10 mouse cellular contexts compared by ENCODE assay signal in the genomic region with DNA sequence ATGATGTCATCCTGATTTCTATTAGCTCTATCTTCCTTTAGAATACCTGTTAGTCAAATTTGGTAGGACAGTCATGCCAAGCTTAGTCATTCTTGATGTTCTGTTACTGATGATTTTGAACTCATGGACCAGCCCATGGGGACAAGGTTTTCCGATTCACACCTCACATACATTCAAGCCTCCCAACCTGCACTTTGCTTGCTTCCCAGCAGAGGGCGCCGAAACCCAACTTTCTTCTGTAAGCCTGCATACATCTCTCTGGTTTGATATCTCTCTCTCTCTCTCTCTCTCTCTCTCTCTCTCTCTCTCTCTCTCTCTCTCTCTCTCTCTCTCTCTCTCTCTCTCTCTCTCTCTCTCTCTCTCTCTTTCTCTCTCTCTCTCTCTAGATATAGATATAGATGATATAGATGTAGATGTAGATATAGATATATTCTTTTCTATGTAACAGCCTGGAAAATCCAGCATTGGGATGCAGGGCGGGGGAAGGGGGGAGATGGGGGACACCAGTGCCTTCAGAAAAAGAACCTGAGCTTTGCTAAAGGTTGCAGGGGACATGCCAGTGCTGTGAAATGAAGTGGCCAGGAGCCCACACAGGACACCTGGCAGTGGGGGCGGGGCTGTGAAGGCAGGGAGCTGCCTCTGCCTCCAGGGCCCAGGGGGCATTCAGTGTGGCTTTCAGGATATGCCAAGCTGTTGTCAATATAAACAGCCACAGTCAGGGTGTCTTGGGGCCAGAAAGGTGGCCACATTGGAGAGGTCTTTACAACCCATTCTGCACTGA. TPM values are rescaled to one million over a fixed set of nuclear protein-coding genes. Genes with fewer than 3 reads are reported as not detected.
A peak's percentile ranks its signal among the peaks of the same experiment; 100 is the strongest.
DNase-seq lines count a peak whose midpoint lies in the region; ATAC-seq and TF ChIP-seq lines count a peak whose summit lies in the region.
"Had no signal": no experiment of that assay in that cellular context is flagged by ENCODE, and none has a peak within 500 bp of the region (broad histone marks: within the 10 kb centered on the region; RNA-seq: fewer than 3 reads in every experiment).

No protein-coding gene starts in this region.

- no peak for ATAC-seq in liver, embryonic 11.5 days (replicated peaks; ENCODE audit: low FRiP score)
- peak; percentile 71 for ATAC-seq in forebrain, postnatal 0 days
- ATAC-seq in intestine, embryonic 16.5 days = peak; percentile 37; the same call in 1 of the 2 replicates
- peak; percentile 53; the same call in 1 of the 2 replicates for ATAC-seq in midbrain, postnatal 0 days (ENCODE audit: low FRiP score)

- H3K9me3 ChIP-seq in liver, embryonic 11.5 days (ENCODE audit: control insufficient read depth, low read length) = no peaks in the 10 kb centered on the region
- H3K9me3 ChIP-seq in forebrain, postnatal 0 days (ENCODE audit: low read length) = no peaks in the 10 kb centered on the region
- H3K9me3 ChIP-seq in intestine, embryonic 16.5 days (ENCODE audit: control insufficient read depth, low read length) = no peaks in the 10 kb centered on the region
- H3K9me3 ChIP-seq in midbrain, postnatal 0 days (ENCODE audit: low read length) = no peaks in the 10 kb centered on the region
- H3K9me3 ChIP-seq: embryonic facial prominence, embryonic 15.5 days had no signal

- peak; percentile 81 for TF ChIP-seq CTCF in liver, adult 2 months (IDR thresholded peaks at IDR 0.05; ENCODE audit: low read depth, low read length)
- TF ChIP-seq CTCF in brain, embryonic 14.5 days (IDR thresholded peaks at IDR 0.05; ENCODE audit: borderline replicate concordance, extremely low read depth, insufficient read depth, insufficient read length) = peak; percentile 93
- peak; percentile 89 for TF ChIP-seq CTCF in forebrain, postnatal 0 days (IDR thresholded peaks at IDR 0.05; ENCODE audit: low read depth)
- peak; percentile 88 for TF ChIP-seq CTCF in midbrain, postnatal 0 days (IDR thresholded peaks at IDR 0.05)

- H3K4me3 ChIP-seq in liver, adult 2 months (ENCODE audit: insufficient read depth, low read depth, low read length) = no peak overlapping the region
- H3K4me3 ChIP-seq in liver, embryonic 11.5 days (ENCODE audit: low read depth, low read length) = no peak overlapping the region
- no peak overlapping the region for H3K4me3 ChIP-seq in forebrain, postnatal 0 days (ENCODE audit: low read depth, low read length)
- no peak overlapping the region for H3K4me3 ChIP-seq in intestine, embryonic 16.5 days (ENCODE audit: low read length)
- no peak overlapping the region for H3K4me3 ChIP-seq in midbrain, postnatal 0 days (ENCODE audit: low read depth, low read length)
- H3K4me3 ChIP-seq: embryonic facial prominence, embryonic 15.5 days had no signal

- peak overlapping the region; percentile 49 for H3K9ac ChIP-seq in liver, adult 2 months (ENCODE audit: low read depth, low read length)
- no peak overlapping the region for H3K9ac ChIP-seq in liver, embryonic 11.5 days (ENCODE audit: low read depth, low read length)
- no peak overlapping the region for H3K9ac ChIP-seq in forebrain, postnatal 0 days
- H3K9ac ChIP-seq in intestine, embryonic 16.5 days (ENCODE audit: low read depth, low read length) = no peak overlapping the region
- no peak overlapping the region for H3K9ac ChIP-seq in midbrain, postnatal 0 days (replicated peaks; ENCODE audit: low read length, poor library complexity, severe bottlenecking)
- H3K9ac ChIP-seq: embryonic facial prominence, embryonic 15.5 days had no signal

- H3K36me3 ChIP-seq in liver, adult 2 months (ENCODE audit: control insufficient read depth, insufficient read depth, low read length) = no peaks in the 10 kb centered on the region
- no peaks in the 10 kb centered on the region for H3K36me3 ChIP-seq in liver, embryonic 11.5 days (ENCODE audit: control insufficient read depth, insufficient read depth, low read length)
- no peaks in the 10 kb centered on the region for H3K36me3 ChIP-seq in forebrain, postnatal 0 days (ENCODE audit: insufficient read depth)
- no peaks in the 10 kb centered on the region for H3K36me3 ChIP-seq in intestine, embryonic 16.5 days (ENCODE audit: control insufficient read depth, insufficient read depth, low read length)
- H3K36me3 ChIP-seq in midbrain, postnatal 0 days (ENCODE audit: insufficient read depth, low read length) = no peaks in the 10 kb centered on the region
- H3K36me3 ChIP-seq: embryonic facial prominence, embryonic 15.5 days had no signal

- intact Hi-C loops in left cerebral cortex, postnatal 14 days (cut with DNase I) = loop anchor here (1.0 to 5.0 kb wide), 2 partner anchors 74 to 422 kb away; no protein-coding TSS in a partner anchor

- no peak for TF ChIP-seq POLR2A in liver, adult 2 months (IDR thresholded peaks at IDR 0.05; ENCODE audit: extremely low read depth, insufficient read depth, low read length)
- no peak for TF ChIP-seq POLR2A in brain, embryonic 14.5 days (IDR thresholded peaks at IDR 0.05; ENCODE audit: borderline replicate concordance, extremely low read depth, insufficient read depth, insufficient read length, poor library complexity, severe bottlenecking)

- H3K79me2 ChIP-seq in liver, adult 2 months (ENCODE audit: control insufficient read depth, insufficient read depth, low read length) = no peaks in the 10 kb centered on the region

- 42% methylated on average over 5 of the region's 5 CpGs for WGBS in liver, adult 2 months
- 40% methylated on average over 5 of the region's 5 CpGs for WGBS in liver, embryonic 11.5 days
- WGBS in forebrain, postnatal 0 days = 40% methylated on average over 5 of the region's 5 CpGs
- 33% methylated on average over 5 of the region's 5 CpGs for WGBS in intestine, embryonic 16.5 days
- WGBS in midbrain, postnatal 0 days = 44% methylated on average over 5 of the region's 5 CpGs

- H3K4me1 ChIP-seq in liver, adult 2 months (ENCODE audit: control insufficient read depth, insufficient read depth, low read length) = peaks cover 34% of the 10 kb centered on the region
- no peaks in the 10 kb centered on the region for H3K4me1 ChIP-seq in liver, embryonic 11.5 days (replicated peaks; ENCODE audit: control insufficient read depth, insufficient read depth, low read length)
- H3K4me1 ChIP-seq in forebrain, postnatal 0 days (ENCODE audit: insufficient read depth) = no peaks in the 10 kb centered on the region
- no peaks in the 10 kb centered on the region for H3K4me1 ChIP-seq in intestine, embryonic 16.5 days (ENCODE audit: control insufficient read depth, insufficient read depth, low read length)
- no peaks in the 10 kb centered on the region for H3K4me1 ChIP-seq in midbrain, postnatal 0 days (ENCODE audit: insufficient read depth, low read length)
- H3K4me1 ChIP-seq: embryonic facial prominence, embryonic 15.5 days had no signal

- peak overlapping the region; percentile 83 for H3K27ac ChIP-seq in liver, adult 2 months (replicated peaks; ENCODE audit: insufficient read depth, low read depth, low read length)
- H3K27ac ChIP-seq in liver, embryonic 11.5 days (ENCODE audit: low read depth, low read length) = no peak overlapping the region
- no peak overlapping the region for H3K27ac ChIP-seq in forebrain, postnatal 0 days (ENCODE audit: low read depth, low read length)
- H3K27ac ChIP-seq in intestine, embryonic 16.5 days (ENCODE audit: low read length) = no peak overlapping the region
- H3K27ac ChIP-seq in midbrain, postnatal 0 days (ENCODE audit: low read depth, low read length) = no peak overlapping the region
- H3K27ac ChIP-seq: embryonic facial prominence, embryonic 15.5 days had no signal

- DNase-seq in liver, adult 2 months (ENCODE audit: extremely low read depth, low read depth, low spot score) = peak; percentile 54
- DNase-seq in liver, embryonic 11.5 days (ENCODE audit: low spot score) = no peak
- peak; percentile 81 for DNase-seq in brain, embryonic 14.5 days (ENCODE audit: low read depth)
- peak; percentile 86 for DNase-seq in forebrain, postnatal 0 days
- DNase-seq in left cerebral cortex, postnatal 14 days (ENCODE audit: low spot score in 2 of 2) = peak; percentile 89 to 91
- DNase-seq in midbrain, postnatal 0 days (ENCODE audit: low spot score) = peak; percentile 78
- DNase-seq in spleen, postnatal 4 days (ENCODE audit: low spot score in 2 of 2) = peak; percentile 35 to 73

- H3K27me3 ChIP-seq in liver, adult 2 months (ENCODE audit: control insufficient read depth, insufficient read depth, low read length) = no peaks in the 10 kb centered on the region
- no peaks in the 10 kb centered on the region for H3K27me3 ChIP-seq in liver, embryonic 11.5 days (replicated peaks; ENCODE audit: control insufficient read depth, insufficient read depth, low read length)
- no peaks in the 10 kb centered on the region for H3K27me3 ChIP-seq in forebrain, postnatal 0 days (ENCODE audit: insufficient read depth, low read length)
- H3K27me3 ChIP-seq in intestine, embryonic 16.5 days (replicated peaks; ENCODE audit: control insufficient read depth, insufficient read depth, low read length) = no peaks in the 10 kb centered on the region
- no peaks in the 10 kb centered on the region for H3K27me3 ChIP-seq in midbrain, postnatal 0 days (ENCODE audit: insufficient read depth, low read length)
- H3K27me3 ChIP-seq: embryonic facial prominence, embryonic 15.5 days had no signal

- no peak overlapping the region for H3K4me2 ChIP-seq in liver, embryonic 11.5 days
- no peak overlapping the region for H3K4me2 ChIP-seq in forebrain, postnatal 0 days (ENCODE audit: low read depth)
- no peak overlapping the region for H3K4me2 ChIP-seq in intestine, embryonic 16.5 days (ENCODE audit: low read depth, low read length)
- no peak overlapping the region for H3K4me2 ChIP-seq in midbrain, postnatal 0 days (ENCODE audit: low read depth, low read length, poor library complexity, severe bottlenecking)
- H3K4me2 ChIP-seq: embryonic facial prominence, embryonic 15.5 days had no signal

RNA-seq across cellular contexts. Expression of a gene that starts 5.7 kb away (rescaled TPM):
- 47.7 and 49.9 TPM in 2 replicates for total RNA-seq in liver, adult 2 months (2014; rRNA removed)
- polyA plus RNA-seq in liver, adult 2 months (2012; rRNA removed) = 107 and 114 TPM in 2 replicates
- 2.7 and 3.0 TPM in 2 replicates for polyA plus RNA-seq in liver, embryonic 11.5 days (2014; fragmentation: Nextera tagmentation; extraction: Ambion mirVana)
- polyA plus RNA-seq in brain, embryonic 14.5 days (2012; rRNA removed) = not detected in 2 replicates
- not detected in 2 replicates for total RNA-seq in forebrain, postnatal 0 days (2014; rRNA removed)
- polyA plus RNA-seq in forebrain, postnatal 0 days (2015; fragmentation: Nextera tagmentation; extraction: Ambion mirVana) = not detected in 2 replicates
- 0.09 and 0.38 TPM in 2 replicates for polyA plus RNA-seq in intestine, embryonic 16.5 days (2015; fragmentation: Nextera tagmentation; extraction: Ambion mirVana)
- not detected for total RNA-seq in left cerebral cortex, postnatal 14 days (2021)
- not detected in 2 replicates for total RNA-seq in midbrain, postnatal 0 days (2014; rRNA removed)
- not detected in 2 replicates for polyA plus RNA-seq in midbrain, postnatal 0 days (2015; fragmentation: Nextera tagmentation; extraction: Ambion mirVana)
- polyA plus RNA-seq: embryonic facial prominence, embryonic 15.5 days had no signal

RNA-seq across cellular contexts. Expression of a gene that starts 18.1 kb away (rescaled TPM):
- total RNA-seq in liver, adult 2 months (2014; rRNA removed) = 0.18 and 0.34 TPM in 2 replicates
- 0.11 and 1.3 TPM in 2 replicates for polyA plus RNA-seq in liver, adult 2 months (2012; rRNA removed)
- not detected in 2 replicates for polyA plus RNA-seq in liver, embryonic 11.5 days (2014; fragmentation: Nextera tagmentation; extraction: Ambion mirVana)
- 0.04 TPM in 1 of 2 replicates, not detected in the other for polyA plus RNA-seq in brain, embryonic 14.5 days (2012; rRNA removed)
- 0.38 TPM in 1 of 2 replicates, not detected in the other for total RNA-seq in forebrain, postnatal 0 days (2014; rRNA removed)
- 0.15 and 0.23 TPM in 2 replicates for polyA plus RNA-seq in forebrain, postnatal 0 days (2015; fragmentation: Nextera tagmentation; extraction: Ambion mirVana)
- 0.04 TPM in 1 of 2 replicates, not detected in the other for polyA plus RNA-seq in intestine, embryonic 16.5 days (2015; fragmentation: Nextera tagmentation; extraction: Ambion mirVana)
- total RNA-seq in left cerebral cortex, postnatal 14 days (2021) = 1 to 10 TPM in 1 of 2 experiments, under 1 TPM in 1; 0.77 to 1.4 TPM
- total RNA-seq in midbrain, postnatal 0 days (2014; rRNA removed) = 0.85 TPM in 1 of 2 replicates, not detected in the other
- 0.14 and 0.22 TPM in 2 replicates for polyA plus RNA-seq in midbrain, postnatal 0 days (2015; fragmentation: Nextera tagmentation; extraction: Ambion mirVana)

RNA-seq across cellular contexts. Expression of a gene that starts 36.7 kb away (rescaled TPM):
- 1,162 and 7,105 TPM in 2 replicates for total RNA-seq in liver, adult 2 months (2014; rRNA removed)
- 268 and 557 TPM in 2 replicates for polyA plus RNA-seq in liver, adult 2 months (2012; rRNA removed)
- polyA plus RNA-seq in liver, embryonic 11.5 days (2014; fragmentation: Nextera tagmentation; extraction: Ambion mirVana) = 36.4 and 37.7 TPM in 2 replicates
- polyA plus RNA-seq in brain, embryonic 14.5 days (2012; rRNA removed) = 0.12 TPM in 1 of 2 replicates, not detected in the other
- total RNA-seq in forebrain, postnatal 0 days (2014; rRNA removed) = not detected in 2 replicates
- polyA plus RNA-seq in forebrain, postnatal 0 days (2015; fragmentation: Nextera tagmentation; extraction: Ambion mirVana) = not detected in 2 replicates
- 49.8 and 59.2 TPM in 2 replicates for polyA plus RNA-seq in intestine, embryonic 16.5 days (2015; fragmentation: Nextera tagmentation; extraction: Ambion mirVana)
- not detected for total RNA-seq in left cerebral cortex, postnatal 14 days (2021)
- total RNA-seq in midbrain, postnatal 0 days (2014; rRNA removed) = not detected in 2 replicates
- polyA plus RNA-seq in midbrain, postnatal 0 days (2015; fragmentation: Nextera tagmentation; extraction: Ambion mirVana) = not detected in 2 replicates

RNA-seq across cellular contexts. Expression of a gene that starts 48.8 kb away (rescaled TPM):
- 0.20 and 3.6 TPM in 2 replicates for total RNA-seq in liver, adult 2 months (2014; rRNA removed)
- polyA plus RNA-seq in liver, adult 2 months (2012; rRNA removed) = 0.56 and 1.8 TPM in 2 replicates
- polyA plus RNA-seq in liver, embryonic 11.5 days (2014; fragmentation: Nextera tagmentation; extraction: Ambion mirVana) = not detected in 2 replicates
- not detected in 2 replicates for polyA plus RNA-seq in brain, embryonic 14.5 days (2012; rRNA removed)
- not detected in 2 replicates for total RNA-seq in forebrain, postnatal 0 days (2014; rRNA removed)
- not detected in 2 replicates for polyA plus RNA-seq in forebrain, postnatal 0 days (2015; fragmentation: Nextera tagmentation; extraction: Ambion mirVana)
- not detected in 2 replicates for polyA plus RNA-seq in intestine, embryonic 16.5 days (2015; fragmentation: Nextera tagmentation; extraction: Ambion mirVana)
- not detected for total RNA-seq in left cerebral cortex, postnatal 14 days (2021)
- total RNA-seq in midbrain, postnatal 0 days (2014; rRNA removed) = 0.16 TPM in 1 of 2 replicates, not detected in the other
- not detected in 2 replicates for polyA plus RNA-seq in midbrain, postnatal 0 days (2015; fragmentation: Nextera tagmentation; extraction: Ambion mirVana)
- polyA plus RNA-seq: stomach, embryonic 16.5 days had no signal

Comparison
In these comparisons a context has a peak if more than half of its experiments do, and no peak if none do; other contexts are left out.
1. RNA of a gene that starts 5.7 kb away (polyA plus RNA-seq): 107 to 114 TPM in liver, adult 2 months; 2.7 to 3.0 TPM in liver, embryonic 11.5 days, 0.09 to 0.38 TPM in intestine, embryonic 16.5 days, not detected in forebrain, postnatal 0 days, not detected in brain, embryonic 14.5 days and not detected in midbrain, postnatal 0 days; every median in the first group is over 10 times any median in the second.
2. RNA of a gene that starts 36.7 kb away (polyA plus RNA-seq): 268 to 557 TPM in liver, adult 2 months, 49.8 to 59.2 TPM in intestine, embryonic 16.5 days and 36.4 to 37.7 TPM in liver, embryonic 11.5 days; 0.12 TPM in brain, embryonic 14.5 days, not detected in midbrain, postnatal 0 days and not detected in forebrain, postnatal 0 days; every median in the first group is over 10 times any median in the second.
3. Peak in every context shown above with its lines, with median percentiles within 50 percentile points of each other: CTCF ChIP-seq.